Mouse (Mus musculus): ENCODE measurements around the gene Spaca3. TPM values are rescaled to one million over a fixed set of nuclear protein-coding genes. Genes with fewer than 3 reads are reported as not detected.

The Spaca3 gene
- polyA plus RNA-seq, 1 experiment, result not detected

- TF ChIP-seq CTCF (IDR thresholded peaks at IDR 0.05; ENCODE audit: insufficient read depth, low read depth, low read length) (no peak), POLR2A (IDR thresholded peaks at IDR 0.05; ENCODE audit: insufficient read depth, low read depth, low read length) (no peak)
- Histone ChIP-seq H3K27ac (ENCODE audit: insufficient read depth, low read depth, low read length) (no peak overlapping the region), H3K4me3 (ENCODE audit: insufficient read depth, low read depth, low read length) (no peak overlapping the region), H3K4me1 (ENCODE audit: control insufficient read depth, insufficient read depth, low read length) (peaks cover 8% of the 10 kb centered on the region; the same call in 1 of the 2 replicates)
- 90% methylated on average over 11 of the region's 11 CpGs for WGBS
Observed at GRCm38 (mm10) chr11:80854430-80854829, 3.7 kb upstream of the Spaca3 start.

- TF ChIP-seq CTCF (IDR thresholded peaks at IDR 0.05; ENCODE audit: insufficient read depth, low read depth, low read length), result no peak
- H3K4me1 ChIP-seq (ENCODE audit: control insufficient read depth, insufficient read depth, low read length), result peaks cover 8% of the 10 kb centered on the region; the same call in 1 of the 2 replicates
- no peak overlapping the region for H3K27ac ChIP-seq (ENCODE audit: insufficient read depth, low read depth, low read length)
- no peak overlapping the region for H3K4me3 ChIP-seq (ENCODE audit: insufficient read depth, low read depth, low read length)
- 80% methylated on average over 7 of the region's 7 CpGs for WGBS
Observed at GRCm38 (mm10) chr11:80854908-80855307, 3.3 kb upstream of the Spaca3 start.

DNA sequence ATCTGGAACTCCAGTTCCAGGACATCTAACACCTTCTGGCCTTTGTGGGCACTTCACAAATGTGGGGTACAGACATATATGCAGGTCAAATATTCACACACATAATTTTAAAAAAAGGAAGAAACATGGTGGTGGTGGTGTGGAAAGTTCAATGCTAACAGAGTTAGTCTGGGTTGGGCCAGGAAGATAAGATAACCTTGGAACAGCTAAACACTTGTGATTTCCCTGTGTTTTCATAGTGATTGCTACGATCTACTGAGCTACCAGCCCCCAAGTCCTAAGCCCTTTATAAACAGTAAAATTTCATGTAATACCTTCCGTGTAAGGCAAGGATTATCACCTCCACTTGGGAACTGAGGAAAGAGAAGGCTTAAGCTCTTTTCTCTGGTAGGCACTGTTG is 1.3 kb upstream of the Spaca3 start:
- no peak overlapping the region for H3K27ac ChIP-seq (ENCODE audit: insufficient read depth, low read depth, low read length)
- TF ChIP-seq CTCF (IDR thresholded peaks at IDR 0.05; ENCODE audit: insufficient read depth, low read depth, low read length), result no peak
- no peak for TF ChIP-seq POLR2A (IDR thresholded peaks at IDR 0.05; ENCODE audit: insufficient read depth, low read depth, low read length)
- peaks cover 8% of the 10 kb centered on the region; the same call in 1 of the 2 replicates for H3K4me1 ChIP-seq (ENCODE audit: control insufficient read depth, insufficient read depth, low read length)
- 100% methylated on average over 2 of the region's 2 CpGs for WGBS
- H3K4me3 ChIP-seq (ENCODE audit: insufficient read depth, low read depth, low read length), result no peak overlapping the region

DNA sequence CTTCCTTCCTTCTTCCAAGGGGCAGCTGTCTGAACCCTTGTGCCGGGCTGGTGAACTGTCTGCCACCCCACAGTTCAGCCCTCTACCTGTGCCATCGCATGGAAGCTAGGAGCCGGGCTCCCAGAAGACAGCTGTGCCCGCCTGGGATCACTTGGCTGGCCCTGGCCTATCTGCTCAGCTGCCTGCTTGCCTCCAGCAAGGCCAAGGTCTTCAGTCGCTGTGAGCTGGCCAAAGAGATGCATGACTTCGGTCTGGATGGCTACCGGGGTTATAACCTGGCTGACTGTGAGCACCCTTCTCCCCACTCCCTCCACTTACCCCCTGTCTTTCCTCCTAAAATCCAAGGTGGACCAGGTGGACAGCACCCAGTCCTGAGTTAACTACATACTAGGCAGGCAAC is 4.8 kb downstream of the Spaca3 start:
- WGBS, result 94% methylated on average over 7 of the region's 7 CpGs
- no peak overlapping the region for H3K27ac ChIP-seq (ENCODE audit: insufficient read depth, low read depth, low read length)
- TF ChIP-seq CTCF (IDR thresholded peaks at IDR 0.05; ENCODE audit: insufficient read depth, low read depth, low read length) (no peak), POLR2A (IDR thresholded peaks at IDR 0.05; ENCODE audit: insufficient read depth, low read depth, low read length) (no peak)
- no peaks in the 10 kb centered on the region for H3K4me1 ChIP-seq (ENCODE audit: control insufficient read depth, insufficient read depth, low read length)
- H3K4me3 ChIP-seq (ENCODE audit: insufficient read depth, low read depth, low read length), result no peak overlapping the region

- no peaks in the 10 kb centered on the region for H3K4me1 ChIP-seq (ENCODE audit: control insufficient read depth, insufficient read depth, low read length)
- no peak overlapping the region for H3K27ac ChIP-seq (ENCODE audit: insufficient read depth, low read depth, low read length)
- TF ChIP-seq POLR2A (IDR thresholded peaks at IDR 0.05; ENCODE audit: insufficient read depth, low read depth, low read length) (no peak), CTCF (IDR thresholded peaks at IDR 0.05; ENCODE audit: insufficient read depth, low read depth, low read length) (no peak)
- H3K4me3 ChIP-seq (ENCODE audit: insufficient read depth, low read depth, low read length), result no peak overlapping the region
- WGBS, result 93% methylated on average over 1 of the region's 1 CpGs
Observed at GRCm38 (mm10) chr11:80868039-80868438, 9.9 kb downstream of the Spaca3 start.

- 71% methylated on average over 17 of the region's 17 CpGs for WGBS
- no peak overlapping the region for H3K4me3 ChIP-seq (ENCODE audit: insufficient read depth, low read depth, low read length)
- peak; percentile 32; the same call in 1 of the 2 replicates for TF ChIP-seq CTCF (IDR thresholded peaks at IDR 0.05; ENCODE audit: insufficient read depth, low read depth, low read length)
- TF ChIP-seq POLR2A (IDR thresholded peaks at IDR 0.05; ENCODE audit: insufficient read depth, low read depth, low read length), result no peak
Observed at GRCm38 (mm10) chr11:80872509-80873474, 14.6 kb downstream of the Spaca3 start.

DNA sequence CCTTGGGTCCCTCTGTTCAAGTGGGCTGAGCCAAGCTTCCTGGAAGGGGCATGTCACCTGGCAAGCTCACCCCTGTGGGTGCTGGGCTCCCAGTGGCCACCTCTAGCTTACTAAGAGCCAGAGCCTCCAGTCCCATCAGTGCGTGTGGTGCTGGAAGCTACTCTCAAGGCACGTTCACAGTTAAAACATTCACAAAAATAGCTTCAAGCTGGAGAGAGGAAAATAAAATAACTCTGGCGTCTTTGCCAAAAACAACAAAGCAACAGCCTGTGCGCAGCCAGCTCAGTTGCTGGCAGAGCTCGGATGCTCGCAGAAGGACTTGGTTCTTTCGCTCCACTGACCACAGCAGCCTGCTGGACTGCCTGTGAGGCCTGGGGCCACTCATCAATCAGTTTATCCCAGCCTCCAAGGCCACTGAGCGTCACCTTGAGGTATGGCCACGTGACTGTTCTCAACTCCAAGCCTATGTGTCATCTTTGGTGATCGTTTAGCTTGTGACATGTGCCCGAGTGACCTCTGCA is 19.0 kb downstream of the Spaca3 start:
- WGBS, result 18% methylated on average over 11 of the region's 11 CpGs

More at GRCm38 (mm10) chr11:80872509-80873474, 14.6 kb downstream of the Spaca3 start:
- H3K4me1 ChIP-seq (ENCODE audit: control insufficient read depth, insufficient read depth, low read length), result peaks cover 8% of the 10 kb centered on the region
- no peak overlapping the region for H3K27ac ChIP-seq (ENCODE audit: insufficient read depth, low read depth, low read length)

GRCm38 (mm10) chr11:80878026-80878425 is 19.9 kb downstream of the Spaca3 start:
- WGBS, result 62% methylated on average over 2 of the region's 2 CpGs
- H3K27ac ChIP-seq (ENCODE audit: insufficient read depth, low read depth, low read length), result no peak overlapping the region

More for the DNA sequence above, 19.0 kb downstream of the Spaca3 start:
- H3K27ac ChIP-seq (ENCODE audit: insufficient read depth, low read depth, low read length), result peak overlapping the region; percentile 34
- no peak overlapping the region for H3K4me3 ChIP-seq (ENCODE audit: insufficient read depth, low read depth, low read length)
- peaks cover 15% of the 10 kb centered on the region for H3K4me1 ChIP-seq (ENCODE audit: control insufficient read depth, insufficient read depth, low read length)
- TF ChIP-seq POLR2A (IDR thresholded peaks at IDR 0.05; ENCODE audit: insufficient read depth, low read depth, low read length), result no peak
- TF ChIP-seq CTCF (IDR thresholded peaks at IDR 0.05; ENCODE audit: insufficient read depth, low read depth, low read length), result no peak

DNA sequence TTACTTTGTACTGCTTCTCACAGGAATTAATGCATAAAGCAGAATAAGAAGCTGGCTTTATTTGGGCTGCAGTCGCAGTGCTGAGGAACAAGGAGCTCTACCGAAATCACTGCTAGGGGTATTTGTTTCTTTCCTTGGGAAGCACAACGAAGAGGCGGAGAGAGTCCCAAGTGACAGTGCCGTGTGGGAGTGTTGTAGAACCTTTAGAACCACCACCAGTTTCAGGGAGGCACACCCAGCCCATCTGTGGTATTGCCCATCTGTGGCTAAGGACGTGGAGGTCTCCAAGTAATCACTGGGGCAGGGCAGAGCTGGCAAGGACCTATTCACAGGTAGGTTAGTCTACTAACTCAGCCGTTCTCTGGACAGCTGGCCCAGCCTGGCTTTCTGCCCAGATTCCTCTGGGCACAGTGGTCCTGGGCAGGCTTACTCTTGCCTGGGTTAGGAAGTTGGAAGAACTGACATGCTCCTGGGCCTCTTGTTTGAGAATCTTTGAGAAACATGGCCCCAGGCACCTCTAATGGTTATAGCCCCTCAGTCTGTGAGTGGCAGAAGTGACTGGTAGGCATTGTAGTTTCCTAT is 24.2 kb downstream of the Spaca3 start:
- H3K4me3 ChIP-seq (ENCODE audit: insufficient read depth, low read depth, low read length), result no peak overlapping the region
- no peak overlapping the region for H3K27ac ChIP-seq (ENCODE audit: insufficient read depth, low read depth, low read length)
- H3K4me1 ChIP-seq (ENCODE audit: control insufficient read depth, insufficient read depth, low read length), result peaks cover 38% of the 10 kb centered on the region
- TF ChIP-seq CTCF (IDR thresholded peaks at IDR 0.05; ENCODE audit: insufficient read depth, low read depth, low read length) (no peak), POLR2A (IDR thresholded peaks at IDR 0.05; ENCODE audit: insufficient read depth, low read depth, low read length) (no peak)
- WGBS, result 52% methylated on average over 7 of the region's 7 CpGs

More at GRCm38 (mm10) chr11:80878026-80878425, 19.9 kb downstream of the Spaca3 start:
- no peak overlapping the region for H3K4me3 ChIP-seq (ENCODE audit: insufficient read depth, low read depth, low read length)
- H3K4me1 ChIP-seq (ENCODE audit: control insufficient read depth, insufficient read depth, low read length), result peaks cover 19% of the 10 kb centered on the region
- TF ChIP-seq POLR2A (IDR thresholded peaks at IDR 0.05; ENCODE audit: insufficient read depth, low read depth, low read length), result no peak

Data from olfactory bulb, adult 2 months (tissue).